Mouse (Mus musculus) stomach, postnatal 0 days (tissue): ENCODE measurements at regions not wholly inside any gene's neighbourhood (a gene's known extent, or its start where the extent isn't known, plus 50 kb on each side); places are given as distances from the start of the nearest gene placed in this dataset.

ENCODE experiments used
- CTCF ChIP-seq: IDR thresholded peaks from 2 replicates; pipeline ENCODE4 v1.5.1; 2016; ENCODE audit warnings: antibody characterized with exemption, low read depth, mild to moderate bottlenecking, moderate library complexity
- EP300 ChIP-seq: optimal IDR thresholded peaks from 2 replicates; pipeline ENCODE3; 2016; ENCODE audit warnings: antibody characterized with exemption

GRCm38 (mm10) chr11:19737331-19737730 is 186.8 kb upstream of the Spred2 start:
- TF ChIP-seq CTCF (no peak), EP300 (no peak)
